Mouse (Mus musculus): ENCODE results near the gene Tchhl1.
"Not testable (repeated sequence)": the region's sequence is repeated elsewhere in the genome, so short reads cannot be mapped to it uniquely, and the experiment has no call there.

The Tchhl1 gene

DNA sequence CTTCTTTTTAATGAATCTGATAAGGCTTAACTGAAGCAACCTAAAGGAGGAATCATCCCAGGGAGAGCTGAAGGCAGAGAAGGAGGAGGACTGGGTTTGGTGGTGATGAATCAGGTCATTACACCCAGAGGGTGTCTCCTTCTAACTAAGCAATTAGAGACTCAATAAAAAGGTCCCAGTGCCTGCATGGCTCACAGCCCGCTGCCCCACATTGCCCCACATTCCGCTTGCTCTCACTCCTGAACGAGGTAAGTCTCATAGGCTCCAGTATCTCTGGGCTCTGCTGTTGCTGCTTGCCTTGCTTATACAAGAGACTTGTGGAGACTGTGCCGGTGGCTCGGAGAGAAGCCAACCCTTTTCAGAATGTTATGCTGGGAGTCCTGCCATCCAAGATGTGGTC lies at the start of gene Tchhl1:
TSS of gene Tchhl1 (plus strand) at position 194 of the 400 bp plus-strand sequence.
- no peak for DNase-seq (ENCODE audit: low read depth, low spot score)

DNA sequence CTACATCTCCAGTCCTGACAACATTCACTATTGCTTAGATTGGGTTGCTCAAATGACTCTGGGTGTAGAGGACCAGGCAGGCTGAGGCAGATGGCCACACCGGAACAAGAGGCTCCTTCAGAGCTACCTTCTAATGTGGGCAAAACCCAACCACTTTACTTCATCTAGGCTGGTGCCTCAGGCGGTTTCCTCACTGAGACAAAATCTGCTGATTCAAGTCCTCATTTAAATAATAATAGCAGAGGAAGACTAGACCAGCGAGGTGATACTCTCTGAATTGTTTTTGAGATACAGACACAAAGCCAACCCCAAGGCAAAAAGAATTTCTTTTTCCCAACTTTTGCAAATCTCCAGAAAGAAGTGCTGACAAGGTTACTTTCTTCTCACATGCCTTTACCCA lies 36.9 kb upstream of the Tchhl1 start:
- DNase-seq (ENCODE audit: low read depth, low spot score): no peak

GRCm38 (mm10) chr3:93442030-93442429 lies 26.5 kb upstream of the Tchhl1 start, which contains the start of gene Tchh:
TSS of gene Tchh (plus strand) at chr3:93442330.
- no peak for DNase-seq (ENCODE audit: low read depth, low spot score)

DNA sequence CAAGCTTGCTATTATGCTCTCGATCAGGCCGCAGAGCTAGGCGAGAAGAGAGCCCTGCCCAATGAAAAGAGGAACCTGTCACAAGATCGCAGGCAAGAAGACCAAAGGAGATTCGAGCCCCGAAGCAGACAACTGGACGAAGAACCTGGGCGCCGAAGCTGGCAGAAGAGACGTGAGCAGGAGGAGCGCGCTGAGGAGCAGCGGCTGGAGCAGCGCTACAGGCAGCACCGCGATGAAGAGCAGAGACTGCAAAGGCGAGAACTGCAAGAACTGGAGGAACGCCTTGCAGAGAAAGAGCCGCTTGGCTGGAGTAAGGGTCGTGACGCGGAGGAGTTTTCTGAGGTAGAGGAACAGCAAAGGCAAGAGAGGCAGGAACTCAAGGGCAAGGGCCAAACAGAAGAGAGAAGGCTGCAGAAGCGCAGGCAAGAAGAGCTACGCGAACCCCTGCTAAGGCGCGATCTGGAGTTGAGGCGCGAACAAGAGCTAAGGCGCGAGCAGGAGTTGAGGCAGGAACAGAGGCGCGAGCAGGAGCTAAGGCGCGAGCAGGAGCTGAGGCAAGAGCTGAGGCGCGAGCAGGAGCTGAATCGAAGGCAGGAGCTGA lies 25.0 kb upstream of the Tchhl1 start:
- DNase-seq (ENCODE audit: low read depth, low spot score): peak; percentile 38

- peak; percentile 77 for DNase-seq (ENCODE audit: low read depth, low spot score)
Observed at GRCm38 (mm10) chr3:93444343-93445164, 24.0 kb upstream of the Tchhl1 start.

DNA sequence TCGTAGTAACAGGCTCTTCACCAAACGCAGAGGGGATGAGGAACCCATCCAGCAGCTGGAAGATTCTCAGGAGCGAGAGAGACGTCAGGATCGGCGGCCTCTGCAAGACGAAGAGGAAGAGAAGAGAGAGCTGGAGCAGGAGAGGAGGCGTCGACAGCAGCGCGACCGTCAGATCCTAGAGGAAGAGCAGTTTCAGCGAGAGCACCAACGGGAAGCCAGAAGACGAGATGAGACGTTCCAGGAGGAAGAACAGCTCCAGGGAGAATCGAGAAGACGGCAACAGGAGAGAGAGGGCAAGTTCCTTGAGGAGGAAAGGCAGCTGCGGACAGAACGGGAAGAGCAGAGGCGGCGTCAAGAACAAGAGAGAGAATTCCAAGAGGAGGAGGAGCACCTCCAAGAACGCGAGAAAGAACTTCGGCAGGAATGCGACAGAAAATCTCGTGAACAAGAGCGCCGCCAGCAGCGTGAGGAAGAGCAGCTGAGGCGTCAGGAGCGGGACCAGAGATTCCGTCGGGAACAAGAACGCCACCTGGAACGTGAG lies 23.3 kb upstream of the Tchhl1 start:
- peak; percentile 35 for DNase-seq (ENCODE audit: low read depth, low spot score)

- peak; percentile 28 for DNase-seq (ENCODE audit: low read depth, low spot score)
Observed at GRCm38 (mm10) chr3:93446128-93446755, 22.3 kb upstream of the Tchhl1 start.

- DNase-seq (ENCODE audit: low read depth, low spot score): not testable (repeated sequence)
Observed at GRCm38 (mm10) chr3:93446756-93447137, 21.8 kb upstream of the Tchhl1 start.

GRCm38 (mm10) chr3:93447138-93447841 lies 21.3 kb upstream of the Tchhl1 start:
- peak; percentile 63 for DNase-seq (ENCODE audit: low read depth, low spot score)

GRCm38 (mm10) chr3:93466556-93466955 lies 2.0 kb upstream of the Tchhl1 start:
- DNase-seq (ENCODE audit: low read depth, low spot score): no peak

GRCm38 (mm10) chr3:93467130-93467529 lies 1.4 kb upstream of the Tchhl1 start:
- no peak for DNase-seq (ENCODE audit: low read depth, low spot score)

- DNase-seq (ENCODE audit: low read depth, low spot score): no peak
Observed at GRCm38 (mm10) chr3:93469629-93470028, 1.1 kb downstream of the Tchhl1 start.

GRCm38 (mm10) chr3:93480053-93480452 lies 11.5 kb downstream of the Tchhl1 start:
- DNase-seq (ENCODE audit: low read depth, low spot score): no peak

- DNase-seq (ENCODE audit: low read depth, low spot score): no peak
Observed at GRCm38 (mm10) chr3:93481982-93482616, 13.5 kb downstream of the Tchhl1 start.

DNA sequence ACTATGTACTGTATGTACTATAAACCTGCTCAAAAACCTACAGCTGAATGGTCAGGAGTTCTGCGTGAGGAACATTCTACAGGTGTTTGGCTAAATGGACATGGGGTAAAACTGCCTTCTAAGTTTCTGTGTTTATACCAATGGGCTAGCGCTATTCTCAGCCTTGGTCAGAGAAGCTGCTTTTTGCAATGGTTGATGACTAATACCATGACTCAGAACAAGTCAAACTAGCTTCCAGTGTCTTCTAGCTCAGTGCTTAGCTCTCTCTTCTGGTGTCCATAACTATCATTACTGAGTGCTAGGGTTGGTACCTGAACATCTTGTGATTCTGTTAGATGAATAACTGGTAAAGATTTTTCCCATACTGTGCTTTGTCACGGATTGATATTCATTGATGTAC lies 17.1 kb downstream of the Tchhl1 start:
- DNase-seq (ENCODE audit: low read depth, low spot score): no peak

DNA sequence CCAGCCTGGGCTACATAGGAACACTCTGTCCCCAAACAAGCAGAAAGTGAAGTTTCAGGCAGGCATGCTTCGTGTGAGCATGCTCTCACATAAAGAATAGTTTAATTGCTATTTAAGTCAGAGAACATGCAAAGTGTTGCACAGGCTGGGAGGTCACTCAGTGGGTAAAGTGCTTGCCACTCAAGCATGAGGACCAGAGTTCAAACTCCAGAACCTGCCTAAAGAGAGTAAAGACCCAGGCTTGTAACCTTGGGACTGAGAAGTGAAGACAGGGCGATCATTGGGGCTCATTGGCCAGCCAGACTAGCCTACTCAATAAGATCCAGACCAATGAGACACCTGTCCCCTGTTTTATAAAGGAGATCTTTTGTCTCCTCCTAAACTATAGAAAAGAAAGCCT lies 20.0 kb downstream of the Tchhl1 start:
- DNase-seq (ENCODE audit: low read depth, low spot score): no peak

DNA sequence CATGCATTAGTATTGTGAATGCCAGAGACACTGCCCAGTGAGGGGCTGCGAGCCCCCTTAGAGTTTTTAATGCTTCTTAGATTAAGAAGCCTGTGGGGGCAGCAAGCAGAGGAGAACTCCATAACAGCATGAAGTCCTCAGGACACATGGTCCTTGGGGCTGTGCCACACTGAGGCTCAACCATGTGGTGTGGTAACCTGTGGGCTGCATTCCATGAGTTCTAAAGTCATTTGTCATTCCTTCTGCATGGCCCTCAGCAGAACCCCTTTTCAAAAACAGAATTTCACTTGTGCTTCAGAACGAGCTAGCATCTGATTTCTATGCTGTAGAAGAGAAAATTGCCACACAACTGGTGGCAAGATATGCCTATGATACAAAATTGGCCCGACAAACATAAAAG lies 23.6 kb downstream of the Tchhl1 start:
- DNase-seq (ENCODE audit: low read depth, low spot score): no peak

- peak; percentile 74 for DNase-seq (ENCODE audit: low read depth, low spot score)
Observed at GRCm38 (mm10) chr3:93493992-93494391, 25.4 kb downstream of the Tchhl1 start.

DNA sequence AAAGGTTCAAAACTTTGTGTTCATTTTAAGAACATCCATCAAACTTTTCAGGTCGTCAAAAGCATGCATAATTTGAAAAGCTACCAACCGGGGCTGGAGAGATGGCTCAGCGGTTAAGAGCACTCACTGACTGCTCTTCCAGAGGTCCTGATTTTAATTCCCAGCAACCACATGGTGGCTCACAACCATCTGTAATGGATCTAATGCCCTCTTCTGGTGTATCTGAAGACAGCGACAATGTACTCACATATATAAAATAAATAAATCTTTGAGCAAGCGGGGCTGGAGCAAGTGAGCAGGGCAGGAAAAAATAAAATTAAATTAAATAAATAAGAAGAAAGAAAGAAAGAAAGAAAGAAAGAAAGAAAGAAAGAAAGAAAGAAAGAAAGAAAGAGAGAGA lies 26.2 kb downstream of the Tchhl1 start:
- DNase-seq (ENCODE audit: low read depth, low spot score): not testable (repeated sequence)

GRCm38 (mm10) chr3:93497131-93497530 lies 28.6 kb downstream of the Tchhl1 start:
- no peak for DNase-seq (ENCODE audit: low read depth, low spot score)

GRCm38 (mm10) chr3:93499129-93499528 lies 30.6 kb downstream of the Tchhl1 start:
- no peak for DNase-seq (ENCODE audit: low read depth, low spot score)

Data from forelimb bud, embryonic 11.5 days (tissue).